Mouse (Mus musculus) hindbrain, embryonic 11.5 days (tissue): Measurements from ENCODE around the gene Tert. TPM values are rescaled to one million over a fixed set of nuclear protein-coding genes. Genes with fewer than 3 reads are reported as not detected.

Experiments
- ATAC-seq: fragments of 200-750 bp; cut with Nextera tagmentation; 2 replicates; pipeline ENCODE4 v1.8.0; 2017; ENCODE audit warnings: mild to moderate bottlenecking, moderate TSS enrichment, moderate library complexity; ENCODE audit not compliant: low FRiP score
- DNase-seq: peaks from one replicate; pipeline ENCODE4 v3.0.0-alpha.2; 2015; ENCODE audit warnings: low spot score
- H3K27ac ChIP-seq: fragments of 300-500 bp; sonication (generic); 2 replicates; pipeline ENCODE4 v1.5.1; 2014; ENCODE audit warnings: mild to moderate bottlenecking, low read depth, low read length
- H3K27me3 ChIP-seq: fragments of 300-500 bp; sonication (generic); 2 replicates; pipeline ENCODE4 v1.6.1; 2014; ENCODE audit warnings: mild to moderate bottlenecking, low read length, moderate library complexity, mixed read lengths; ENCODE audit not compliant: control insufficient read depth, insufficient read depth
- H3K36me3 ChIP-seq: fragments of 300-500 bp; sonication (generic); 2 replicates; pipeline ENCODE4 v1.6.1; 2014; ENCODE audit warnings: mild to moderate bottlenecking, low read length, moderate library complexity, mixed read lengths; ENCODE audit not compliant: control insufficient read depth, insufficient read depth
- H3K4me1 ChIP-seq: fragments of 300-500 bp; sonication (generic); replicated peaks from 2 replicates; pipeline ENCODE4 v1.6.1; 2014; ENCODE audit warnings: low read length, mixed read lengths; ENCODE audit not compliant: control insufficient read depth, insufficient read depth
- H3K4me2 ChIP-seq: fragments of 300-500 bp; sonication (generic); replicated peaks from 2 replicates; pipeline ENCODE4 v1.6.1; 2014; ENCODE audit warnings: mild to moderate bottlenecking, low read depth, low read length
- H3K4me3 ChIP-seq: fragments of 300-500 bp; sonication (generic); 2 replicates; pipeline ENCODE4 v1.5.1; 2014; ENCODE audit warnings: low read depth, low read length
- H3K9ac ChIP-seq: fragments of 300-500 bp; sonication (generic); 2 replicates; pipeline ENCODE4 v1.6.1; 2014; ENCODE audit warnings: low read depth, low read length
- H3K9me3 ChIP-seq: fragments of 300-500 bp; sonication (generic); 2 replicates; pipeline ENCODE4 v1.6.1; 2016; ENCODE audit warnings: low read length; ENCODE audit not compliant: control insufficient read depth
- WGBS: fragments of 180-500 bp; shearing (Covaris S2); extraction: QIAGEN DNeasy Blood & Tissue Kit; methylation state at CpG from one replicate; pipeline ENCODE4 v1.1.7; 2014; 5-methylcytosine and 5-hydroxymethylcytosine counted together
- polyA plus RNA-seq: library from polyadenylated mRNA; unstranded; fragments of >200 nt; fragmentation: Nextera tagmentation; extraction: Ambion mirVana; gene quantifications from 2 replicates; pipeline ENCODE4 v1.2.1, GENCODE M21; 2014

Tert gene
- polyA plus RNA-seq, 1 experiment from 2014 or later = 5.3 TPM

- WGBS = 81% methylated on average over 2 of the region's 2 CpGs
- Histone ChIP-seq H3K27ac (no peak overlapping the region), H3K27me3 (no peaks in the 10 kb centered on the region), H3K4me2 (no peak overlapping the region), H3K9me3 (no peaks in the 10 kb centered on the region), H3K4me3 (no peak overlapping the region), H3K9ac (no peak overlapping the region), H3K36me3 (no peaks in the 10 kb centered on the region), H3K4me1 (no peaks in the 10 kb centered on the region)
- ATAC-seq = no peak
- DNase-seq = no peak
Measured at GRCm38 (mm10) chr13:73682226-73682625, 55.5 kb downstream of the Tert start.

GRCm38 (mm10) chr13:73683682-73684081, 57.0 kb downstream of the Tert start:
- Histone ChIP-seq H3K4me3 (no peak overlapping the region), H3K9ac (no peak overlapping the region), H3K27me3 (no peaks in the 10 kb centered on the region), H3K36me3 (no peaks in the 10 kb centered on the region), H3K4me1 (no peaks in the 10 kb centered on the region), H3K9me3 (no peaks in the 10 kb centered on the region), H3K4me2 (no peak overlapping the region), H3K27ac (no peak overlapping the region)
- DNase-seq (no peak), ATAC-seq (no peak)
- 92% methylated on average over 11 of the region's 11 CpGs for WGBS

- ATAC-seq = no peak
- Histone ChIP-seq H3K36me3 (no peaks in the 10 kb centered on the region), H3K27ac (no peak overlapping the region), H3K4me1 (no peaks in the 10 kb centered on the region), H3K27me3 (no peaks in the 10 kb centered on the region), H3K4me2 (no peak overlapping the region), H3K9ac (no peak overlapping the region), H3K9me3 (no peaks in the 10 kb centered on the region), H3K4me3 (no peak overlapping the region)
- no peak for DNase-seq
- WGBS = 70% methylated on average over 1 of the region's 1 CpGs
Measured at GRCm38 (mm10) chr13:73684412-73684811, 57.7 kb downstream of the Tert start.

- WGBS = 90% methylated on average over 6 of the region's 6 CpGs
- Histone ChIP-seq H3K9ac (no peak overlapping the region), H3K36me3 (no peaks in the 10 kb centered on the region), H3K27ac (no peak overlapping the region), H3K4me3 (no peak overlapping the region), H3K9me3 (no peaks in the 10 kb centered on the region), H3K4me1 (no peaks in the 10 kb centered on the region), H3K27me3 (no peaks in the 10 kb centered on the region), H3K4me2 (no peak overlapping the region)
- no peak for DNase-seq
- ATAC-seq = no peak
Measured at GRCm38 (mm10) chr13:73685502-73685901, 58.8 kb downstream of the Tert start.

- Histone ChIP-seq H3K4me1 (no peaks in the 10 kb centered on the region), H3K4me2 (no peak overlapping the region), H3K27me3 (no peaks in the 10 kb centered on the region), H3K27ac (no peak overlapping the region), H3K4me3 (no peak overlapping the region), H3K36me3 (no peaks in the 10 kb centered on the region), H3K9me3 (no peaks in the 10 kb centered on the region), H3K9ac (no peak overlapping the region)
- ATAC-seq (no peak), DNase-seq (no peak)
- WGBS = 69% methylated on average over 3 of the region's 3 CpGs
Measured at GRCm38 (mm10) chr13:73687601-73688000, 60.9 kb downstream of the Tert start.

DNA sequence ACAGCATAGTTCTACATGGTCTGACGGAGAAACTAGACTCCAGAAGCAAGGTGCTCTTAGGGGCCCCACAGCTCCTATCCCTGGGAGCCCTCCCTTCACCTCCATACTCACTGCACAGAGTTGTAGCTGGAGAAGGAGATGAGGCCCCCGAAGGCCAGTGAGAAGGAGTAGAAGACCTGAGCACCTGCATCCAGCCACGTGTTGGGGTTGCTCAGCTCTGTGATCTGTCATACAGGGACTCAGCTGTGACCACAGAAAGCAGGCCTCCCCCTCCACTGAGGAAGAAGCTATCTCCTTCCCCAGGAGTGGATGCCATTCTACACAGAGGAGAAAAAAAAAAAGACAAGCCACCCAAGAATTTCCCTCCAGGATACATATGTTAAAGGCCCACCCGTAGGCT, 62.2 kb downstream of the Tert start:
- no peak for DNase-seq
- Histone ChIP-seq H3K4me2 (no peak overlapping the region), H3K36me3 (no peaks in the 10 kb centered on the region), H3K27ac (no peak overlapping the region), H3K4me3 (no peak overlapping the region), H3K9me3 (no peaks in the 10 kb centered on the region), H3K27me3 (no peaks in the 10 kb centered on the region), H3K4me1 (no peaks in the 10 kb centered on the region), H3K9ac (no peak overlapping the region)
- ATAC-seq = no peak
- WGBS = 86% methylated on average over 4 of the region's 4 CpGs

GRCm38 (mm10) chr13:73692249-73692868, 65.6 kb downstream of the Tert start:
- no peaks in the 10 kb centered on the region for H3K27me3 ChIP-seq
- H3K4me3 ChIP-seq = no peak overlapping the region
- DNase-seq (peak; percentile 79), ATAC-seq (peak; percentile 49)
- no peaks in the 10 kb centered on the region for H3K36me3 ChIP-seq
- H3K4me2 ChIP-seq = no peak overlapping the region
- 38% methylated on average over 10 of the region's 10 CpGs for WGBS
- H3K27ac ChIP-seq = no peak overlapping the region
- H3K9ac ChIP-seq = no peak overlapping the region
- H3K4me1 ChIP-seq = no peaks in the 10 kb centered on the region
- no peaks in the 10 kb centered on the region for H3K9me3 ChIP-seq

DNA sequence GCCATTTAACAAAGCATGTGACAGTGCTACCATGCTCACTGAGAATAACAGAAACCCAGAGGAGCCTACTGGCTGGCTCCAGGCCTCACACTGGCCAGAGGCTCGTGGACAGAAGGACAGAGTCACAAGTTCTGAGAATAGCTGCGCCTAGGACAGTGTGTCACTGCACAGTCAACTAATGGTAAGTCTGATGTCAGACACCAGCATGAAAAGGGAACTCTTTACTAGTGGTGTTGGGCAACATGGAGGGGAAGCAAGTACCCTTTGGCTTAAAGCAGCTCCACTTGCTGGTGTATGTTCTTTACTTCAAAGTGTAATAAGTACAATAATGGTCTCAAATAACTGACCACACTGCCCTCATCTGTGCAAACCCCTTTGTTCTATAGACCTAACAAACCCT, 66.6 kb downstream of the Tert start:
- ATAC-seq (no peak), DNase-seq (no peak)
- 63% methylated on average over 2 of the region's 2 CpGs for WGBS

DNA sequence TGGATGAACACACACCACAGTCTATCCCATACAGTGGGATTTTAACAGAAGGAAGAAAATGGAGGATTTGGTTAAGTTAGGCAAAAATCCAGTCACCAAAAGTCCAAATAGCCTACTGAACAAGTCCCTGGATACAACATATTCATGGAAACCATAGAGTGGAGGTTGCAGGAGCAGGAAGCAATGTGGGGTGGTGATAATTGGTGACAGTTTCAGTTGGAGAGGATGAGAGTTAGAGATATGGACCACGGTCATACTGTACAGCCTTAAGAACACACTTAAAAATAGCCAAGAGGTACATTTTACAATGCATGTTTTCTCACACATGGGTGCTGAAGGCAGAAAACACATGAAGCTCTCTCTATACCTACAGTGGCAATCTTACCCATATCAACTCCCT, 68.3 kb downstream of the Tert start:
- Histone ChIP-seq H3K4me3 (no peak overlapping the region), H3K27me3 (no peaks in the 10 kb centered on the region), H3K9ac (no peak overlapping the region), H3K4me2 (no peak overlapping the region), H3K9me3 (no peaks in the 10 kb centered on the region), H3K27ac (no peak overlapping the region), H3K36me3 (no peaks in the 10 kb centered on the region), H3K4me1 (no peaks in the 10 kb centered on the region)
- ATAC-seq = no peak
- no peak for DNase-seq
- WGBS = 100% methylated on average over 1 of the region's 1 CpGs

More for the DNA sequence above, 66.6 kb downstream of the Tert start:
- Histone ChIP-seq H3K4me2 (no peak overlapping the region), H3K4me1 (no peaks in the 10 kb centered on the region), H3K9me3 (no peaks in the 10 kb centered on the region), H3K36me3 (no peaks in the 10 kb centered on the region), H3K27ac (no peak overlapping the region), H3K9ac (no peak overlapping the region), H3K4me3 (no peak overlapping the region), H3K27me3 (no peaks in the 10 kb centered on the region)
